Mouse (Mus musculus): ENCODE data around the gene Mrps18b.
A peak's percentile ranks its signal among the peaks of the same experiment; 100 is the strongest.

Mrps18b gene

DNA sequence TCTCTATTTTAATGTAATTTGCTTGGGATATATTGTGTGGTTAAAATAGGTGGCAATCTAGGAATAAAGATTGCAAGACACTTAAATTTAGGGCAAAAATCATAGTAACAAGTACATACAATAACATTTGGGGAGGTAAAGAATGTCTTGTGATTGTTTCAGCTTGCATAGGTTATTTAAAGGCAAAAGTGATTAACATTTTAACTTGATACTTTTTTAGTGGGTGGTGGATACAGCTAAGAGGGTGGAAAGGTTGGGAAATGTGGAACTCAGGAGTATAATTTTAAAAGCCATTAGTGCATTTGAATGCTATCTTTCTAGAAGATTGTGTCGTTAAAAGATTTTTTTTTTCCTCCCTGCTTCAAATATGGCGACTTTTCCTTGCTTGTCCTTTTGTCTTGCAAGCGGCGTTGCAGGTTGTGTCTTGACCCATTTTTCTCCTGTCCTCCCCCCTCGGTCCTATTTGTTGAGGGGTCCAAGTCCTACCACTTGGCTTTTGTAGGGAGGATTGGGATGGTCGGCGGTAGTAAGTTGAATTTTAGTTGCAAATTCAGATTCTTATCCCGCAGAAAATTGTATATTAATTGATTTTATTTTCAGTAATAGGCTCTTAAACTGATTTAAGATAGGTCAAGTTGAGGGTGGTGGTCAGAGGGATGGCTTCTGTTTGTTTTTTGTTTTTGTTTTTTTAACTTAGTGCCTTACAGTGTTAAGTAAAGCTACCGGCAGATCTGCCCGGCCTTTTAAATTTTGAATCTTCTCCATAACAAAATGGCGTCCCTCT lies 2.3 kb upstream of the Mrps18b start:
- no peak for DNase-seq (ENCODE audit: low spot score)

DNA sequence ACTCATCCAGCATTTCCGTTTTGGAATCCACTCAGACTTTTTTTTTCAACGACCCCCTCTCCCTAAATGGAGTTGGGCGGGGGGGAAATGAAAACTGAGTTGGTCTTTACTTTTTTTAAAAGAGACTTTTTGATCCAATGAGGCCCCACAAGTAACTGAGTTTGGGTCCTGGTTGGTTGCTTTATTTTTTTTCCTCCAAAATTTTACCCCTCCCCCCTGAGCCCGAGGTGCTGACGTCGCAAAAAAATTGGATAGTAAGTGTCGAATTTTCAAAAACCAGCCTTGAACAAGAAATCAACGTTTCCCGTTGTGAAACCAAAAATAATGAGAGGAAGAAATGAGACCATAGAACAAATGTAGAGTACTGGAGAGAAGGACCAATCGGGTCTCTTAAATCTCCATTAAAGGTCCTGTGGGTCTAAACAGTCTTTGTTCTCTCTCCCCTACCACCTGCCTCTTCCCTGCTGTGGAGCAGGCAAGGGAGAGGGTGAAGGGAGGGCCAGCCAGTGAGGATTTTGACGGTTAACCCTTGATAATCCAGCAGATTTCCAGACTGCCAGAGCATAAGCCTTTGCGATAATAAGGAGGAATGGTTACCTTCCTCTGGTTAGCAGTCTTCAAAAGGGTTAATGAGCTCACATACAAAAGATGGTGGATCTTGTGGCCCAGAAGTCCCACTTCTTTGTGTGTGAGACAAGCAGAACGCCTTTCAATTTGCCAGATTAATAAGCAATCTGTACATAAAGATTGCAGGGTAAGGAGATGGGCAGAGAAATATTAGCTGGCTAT lies 1.5 kb upstream of the Mrps18b start:
- no peak for DNase-seq (ENCODE audit: low spot score)

- no peak for DNase-seq (ENCODE audit: low spot score)
Observed at GRCm38 (mm10) chr17:35917143-35917462, 914 bp upstream of the Mrps18b start.

DNA sequence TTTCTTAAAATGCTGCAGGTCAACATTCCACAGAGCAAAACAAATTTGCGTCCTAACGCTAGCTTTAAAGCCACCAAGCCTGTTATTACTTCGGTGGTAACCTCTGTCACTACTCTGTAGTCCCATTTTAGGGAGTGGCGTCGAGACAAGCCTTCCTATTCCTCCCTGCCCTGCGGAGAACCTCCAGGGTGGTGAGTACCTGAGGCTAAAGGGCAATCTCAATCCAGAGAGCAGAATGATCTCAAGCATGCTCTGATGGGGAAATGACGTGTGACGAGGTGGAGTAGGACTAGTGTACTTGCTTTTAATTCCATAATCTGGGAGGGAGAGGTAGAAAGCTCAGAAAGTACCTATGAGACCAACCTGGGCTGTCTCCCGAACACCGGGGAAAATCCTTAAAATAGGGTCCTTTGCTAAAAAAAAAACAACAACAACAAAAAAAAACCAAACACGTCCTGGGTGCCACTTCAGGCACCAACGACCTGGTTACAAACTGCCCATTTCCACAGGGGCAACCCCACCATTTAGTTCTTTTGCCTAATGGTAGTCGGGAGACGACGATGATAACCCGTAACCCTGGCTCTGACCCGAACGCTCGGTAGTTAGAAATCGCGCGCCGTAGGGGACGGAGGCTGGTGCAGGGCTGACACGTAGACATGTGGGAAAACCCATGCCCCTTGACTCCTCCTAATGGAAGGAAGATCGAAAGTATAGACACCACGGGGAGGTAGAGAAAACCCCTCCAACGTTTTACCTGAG lies 472 bp downstream of the Mrps18b start:
- DNase-seq (ENCODE audit: low spot score), result no peak

GRCm38 (mm10) chr17:35914975-35915374 lies 1.2 kb downstream of the Mrps18b start:
- no peak for DNase-seq (ENCODE audit: low spot score)

GRCm38 (mm10) chr17:35909919-35910369 lies 6.2 kb downstream of the Mrps18b start, which contains the start of gene Atat1:
Gene Atat1, minus strand, starts transcription at chr17:35910075.
- peak; percentile 87 for DNase-seq (ENCODE audit: low spot score)

DNA sequence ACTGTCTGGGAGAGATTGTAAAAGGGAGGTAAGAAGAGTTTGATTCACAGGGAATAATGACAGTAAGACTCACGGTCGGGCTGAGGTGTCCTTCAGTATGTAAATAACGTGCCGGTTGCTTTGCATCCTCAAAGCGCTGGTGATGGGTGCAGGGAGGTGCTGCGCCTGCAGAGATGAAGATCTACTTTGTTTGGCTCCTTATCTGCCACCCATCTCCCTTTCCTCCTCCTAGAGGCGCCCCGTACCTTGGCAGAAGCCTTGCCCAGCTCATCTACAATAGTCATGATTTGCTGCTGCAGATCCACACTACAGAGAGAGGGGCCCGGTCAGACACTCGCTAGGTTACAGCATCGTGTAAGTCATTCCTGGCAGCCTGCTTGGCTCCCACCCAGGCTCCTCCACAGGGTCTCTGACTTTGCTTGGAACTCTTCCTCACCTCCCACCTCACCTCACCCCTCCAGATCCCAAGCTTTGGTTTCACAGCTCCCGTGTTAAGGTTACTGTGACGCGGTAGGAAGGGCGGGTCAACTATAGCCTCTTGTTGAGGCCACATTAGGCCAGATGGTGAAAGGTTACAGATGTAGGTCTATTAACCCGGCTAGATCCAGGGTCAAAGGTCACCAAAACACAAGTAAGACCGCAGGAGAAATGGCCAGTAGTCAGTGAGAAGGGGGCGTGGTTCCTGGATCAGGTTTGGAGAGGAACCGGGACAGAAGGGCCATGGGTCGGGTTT lies 6.8 kb downstream of the Mrps18b start:
- no peak for DNase-seq (ENCODE audit: low spot score)

DNA sequence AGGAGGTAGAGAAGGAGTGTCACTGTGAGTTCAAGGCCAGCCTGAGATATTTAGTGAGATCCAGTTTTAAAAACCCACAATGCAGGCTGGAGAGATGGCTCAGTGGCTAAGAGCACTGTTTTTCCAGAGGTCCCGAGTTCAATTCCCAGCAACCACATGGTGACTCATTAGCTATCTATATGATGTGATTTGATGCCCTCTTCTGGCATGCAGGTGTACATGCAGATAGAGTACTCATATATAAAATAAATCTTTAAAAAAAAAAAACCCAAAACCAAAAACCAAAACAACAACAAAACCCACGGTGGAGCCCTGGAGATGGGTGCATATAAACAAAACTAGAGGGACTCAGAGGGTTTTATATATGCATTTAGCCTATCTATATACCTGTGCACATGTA lies 8.6 kb downstream of the Mrps18b start:
- no peak for DNase-seq (ENCODE audit: low spot score)

GRCm38 (mm10) chr17:35905587-35905986 lies 10.6 kb downstream of the Mrps18b start:
- no peak for DNase-seq (ENCODE audit: low spot score)

DNA sequence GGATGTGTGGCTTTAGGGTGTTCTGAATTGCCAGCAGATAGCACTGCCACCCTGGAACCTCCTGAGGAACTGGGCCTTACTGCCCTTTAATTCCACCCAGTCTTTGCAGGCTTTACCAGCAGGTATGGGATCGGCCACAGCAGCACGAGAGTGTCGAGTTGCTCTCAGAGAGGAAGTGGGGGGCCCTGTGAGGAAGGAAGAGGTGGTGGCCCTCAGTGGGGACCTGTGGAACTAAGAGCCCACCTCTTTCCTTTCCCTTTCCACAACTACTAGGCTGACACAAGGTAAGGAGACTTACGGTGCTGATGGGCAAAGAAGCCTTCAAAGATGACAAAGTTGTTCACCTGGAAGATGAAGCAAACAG lies 12.2 kb downstream of the Mrps18b start:
- no peak for DNase-seq (ENCODE audit: low spot score)

- DNase-seq (ENCODE audit: low spot score), result no peak
Observed at GRCm38 (mm10) chr17:35903343-35903991, 12.7 kb downstream of the Mrps18b start.

- DNase-seq (ENCODE audit: low spot score), result no peak
Observed at GRCm38 (mm10) chr17:35900636-35901035, 15.6 kb downstream of the Mrps18b start.

- no peak for DNase-seq (ENCODE audit: low spot score)
Observed at GRCm38 (mm10) chr17:35897644-35898573, 18.3 kb downstream of the Mrps18b start.

GRCm38 (mm10) chr17:35896781-35897643 lies 19.2 kb downstream of the Mrps18b start, which contains the start of gene 2310061I04Rik:
Gene 2310061I04Rik, minus strand, starts transcription at chr17:35897431.
- peak; percentile 89 for DNase-seq (ENCODE audit: low spot score)

- no peak for DNase-seq (ENCODE audit: low spot score)
Observed at GRCm38 (mm10) chr17:35887725-35888124, 28.5 kb downstream of the Mrps18b start.

DNA sequence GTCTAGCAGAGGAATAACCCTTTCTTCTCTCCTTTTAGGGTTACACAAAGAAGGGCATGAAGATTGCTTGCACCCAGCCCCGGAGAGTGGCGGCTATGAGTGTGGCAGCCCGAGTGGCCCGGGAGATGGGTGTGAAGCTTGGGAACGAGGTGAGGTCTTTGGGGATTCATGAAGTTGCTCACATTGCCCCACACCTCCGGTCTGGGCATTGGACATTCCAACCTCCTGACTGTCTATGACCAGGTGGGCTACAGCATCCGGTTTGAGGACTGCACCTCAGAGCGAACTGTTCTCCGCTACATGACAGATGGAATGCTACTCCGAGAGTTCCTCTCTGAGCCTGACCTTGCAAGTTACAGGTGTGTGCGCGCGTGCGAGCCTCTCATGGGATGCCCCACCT lies 32.4 kb downstream of the Mrps18b start:
- no peak for DNase-seq (ENCODE audit: low spot score)

DNA sequence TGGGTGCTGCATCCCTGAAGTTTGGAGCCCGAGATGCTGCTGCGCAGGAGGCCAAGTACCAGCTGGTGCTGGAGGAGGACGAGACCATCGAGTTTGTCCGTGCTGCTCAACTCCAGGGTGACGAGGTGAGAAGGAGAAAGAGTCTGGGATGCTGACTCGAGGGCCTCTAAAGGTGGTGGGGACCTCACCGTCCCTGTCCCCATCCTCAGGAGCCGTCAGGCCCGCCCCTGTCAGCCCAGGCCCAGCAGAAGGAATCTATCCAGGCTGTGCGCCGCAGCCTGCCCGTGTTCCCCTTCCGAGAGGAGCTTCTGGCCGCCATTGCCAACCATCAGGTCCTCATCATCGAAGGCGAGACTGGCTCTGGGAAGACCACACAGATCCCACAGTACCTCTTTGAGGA lies 33.3 kb downstream of the Mrps18b start:
- no peak for DNase-seq (ENCODE audit: low spot score)

DNA sequence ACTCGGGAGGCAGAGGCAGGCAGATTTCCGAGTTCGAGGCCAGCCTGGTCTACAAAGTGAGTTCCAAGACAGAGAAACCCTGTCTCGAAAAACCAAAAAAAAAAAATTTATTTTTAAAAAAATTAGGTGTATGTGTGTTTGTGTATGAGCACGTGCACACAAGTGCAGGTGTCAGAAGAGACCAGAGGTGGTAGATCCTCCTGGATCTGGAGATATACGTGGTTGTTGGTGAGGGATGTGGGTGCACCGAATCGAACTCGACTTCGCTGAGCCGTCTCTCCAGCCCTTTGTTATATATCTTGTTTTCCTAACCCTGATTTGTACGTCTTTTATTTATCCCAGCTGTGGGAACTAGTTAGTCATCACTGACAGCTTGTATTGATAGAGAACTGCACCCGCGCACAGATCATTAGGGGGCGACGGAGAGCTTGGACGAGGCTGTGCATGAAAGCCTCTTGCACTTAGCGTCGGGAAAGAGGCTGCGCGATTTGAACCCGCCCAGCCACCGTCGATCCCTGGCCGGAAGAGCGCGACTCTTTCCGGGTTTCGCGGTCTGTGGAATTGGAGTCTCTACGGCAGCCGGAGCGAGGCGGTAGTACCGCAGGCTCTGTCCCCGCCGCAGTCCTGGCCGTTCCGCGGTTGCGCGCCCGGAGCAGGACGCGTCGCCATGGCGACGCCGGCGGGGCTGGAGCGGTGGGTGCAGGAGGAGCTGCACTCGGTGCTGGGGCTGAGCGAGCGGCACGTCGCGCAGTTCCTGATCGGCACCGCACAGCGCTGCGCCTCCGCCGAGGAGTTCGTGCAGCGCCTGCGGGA lies 36.7 kb downstream of the Mrps18b start, which contains the start of gene Dhx16:
Gene Dhx16, plus strand, starts transcription at position 575 of the 813 bp plus-strand sequence.
- DNase-seq (ENCODE audit: low spot score), result peak; percentile 89

Data from ovary, adult 18-20 months (tissue).